Mouse (Mus musculus): ENCODE data around the gene Abhd4. TPM values are rescaled to one million over a fixed set of nuclear protein-coding genes. Genes with fewer than 3 reads are reported as not detected.

Gene Abhd4
- total and polyA plus RNA-seq, 2 experiments: 22.1 to 38.4 TPM

DNA sequence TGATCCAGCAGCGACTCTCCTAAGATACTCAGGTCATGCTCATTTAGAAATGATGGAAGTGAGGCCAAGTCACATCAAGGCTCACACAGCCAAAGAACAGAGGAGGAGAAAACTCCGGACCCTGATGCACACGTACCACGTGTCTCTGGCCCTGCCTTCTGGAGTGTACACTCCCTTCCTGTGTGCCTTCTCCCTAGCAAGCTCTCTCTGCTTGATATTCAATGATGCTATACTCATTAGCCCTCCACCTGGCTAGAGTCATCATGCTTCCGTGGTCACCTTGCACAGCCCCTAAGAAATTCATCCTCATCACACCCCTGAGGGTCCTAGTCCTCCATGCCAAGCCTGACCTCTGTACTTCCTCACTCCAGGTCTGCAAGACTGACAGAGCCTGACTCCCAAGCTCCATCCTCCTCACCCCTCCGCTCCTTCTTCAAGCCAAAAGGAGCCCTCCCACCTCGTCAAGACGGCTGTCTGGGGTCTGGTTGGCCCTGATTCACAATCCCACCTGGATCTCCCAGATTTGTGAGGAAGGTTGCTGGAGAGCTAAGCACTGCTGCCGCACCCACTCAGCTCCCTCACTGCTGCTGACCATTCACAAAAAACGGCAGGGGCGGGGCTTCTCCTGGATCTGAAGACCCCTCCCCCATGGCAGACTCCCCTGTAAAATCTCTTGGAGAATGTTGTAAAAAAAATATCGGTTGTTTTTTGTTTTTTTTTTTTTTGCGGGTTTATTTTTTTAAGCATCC lies 30.5 kb upstream of the Abhd4 start:
- WGBS: 65% methylated on average over 13 of the region's 13 CpGs
- Histone ChIP-seq H3K9ac (ENCODE audit: low read depth, low read length) (no peak overlapping the region), H3K4me3 (ENCODE audit: insufficient read depth, low read depth, low read length) (no peak overlapping the region), H3K27me3 (ENCODE audit: control insufficient read depth, insufficient read depth, low read length) (no peaks in the 10 kb centered on the region), H3K27ac (replicated peaks; ENCODE audit: insufficient read depth, low read depth, low read length) (no peak overlapping the region), H3K79me2 (ENCODE audit: control insufficient read depth, insufficient read depth, low read length) (no peaks in the 10 kb centered on the region), H3K36me3 (ENCODE audit: control insufficient read depth, insufficient read depth, low read length) (no peaks in the 10 kb centered on the region), H3K4me1 (ENCODE audit: control insufficient read depth, insufficient read depth, low read length) (peaks cover 3% of the 10 kb centered on the region; the same call in 1 of the 2 replicates)
- TF ChIP-seq POLR2A (IDR thresholded peaks at IDR 0.05; ENCODE audit: extremely low read depth, insufficient read depth, low read length): no peak
- TF ChIP-seq CTCF (IDR thresholded peaks at IDR 0.05; ENCODE audit: low read depth, low read length): no peak
- DNase-seq (ENCODE audit: extremely low read depth, low read depth, low spot score): no peak

GRCm38 (mm10) chr14:54224064-54224417 lies 29.9 kb upstream of the Abhd4 start:
- 96% methylated on average over 5 of the region's 5 CpGs for WGBS
- no peaks in the 10 kb centered on the region for H3K79me2 ChIP-seq (ENCODE audit: control insufficient read depth, insufficient read depth, low read length)
- no peak overlapping the region for H3K9ac ChIP-seq (ENCODE audit: low read depth, low read length)
- peaks cover 3% of the 10 kb centered on the region; the same call in 1 of the 2 replicates for H3K4me1 ChIP-seq (ENCODE audit: control insufficient read depth, insufficient read depth, low read length)
- no peak for TF ChIP-seq POLR2A (IDR thresholded peaks at IDR 0.05; ENCODE audit: extremely low read depth, insufficient read depth, low read length)
- TF ChIP-seq CTCF (IDR thresholded peaks at IDR 0.05; ENCODE audit: low read depth, low read length): no peak
- H3K27me3 ChIP-seq (ENCODE audit: control insufficient read depth, insufficient read depth, low read length): no peaks in the 10 kb centered on the region
- H3K27ac ChIP-seq (replicated peaks; ENCODE audit: insufficient read depth, low read depth, low read length): no peak overlapping the region
- H3K36me3 ChIP-seq (ENCODE audit: control insufficient read depth, insufficient read depth, low read length): no peaks in the 10 kb centered on the region
- H3K4me3 ChIP-seq (ENCODE audit: insufficient read depth, low read depth, low read length): no peak overlapping the region
- no peak for DNase-seq (ENCODE audit: extremely low read depth, low read depth, low spot score)

DNA sequence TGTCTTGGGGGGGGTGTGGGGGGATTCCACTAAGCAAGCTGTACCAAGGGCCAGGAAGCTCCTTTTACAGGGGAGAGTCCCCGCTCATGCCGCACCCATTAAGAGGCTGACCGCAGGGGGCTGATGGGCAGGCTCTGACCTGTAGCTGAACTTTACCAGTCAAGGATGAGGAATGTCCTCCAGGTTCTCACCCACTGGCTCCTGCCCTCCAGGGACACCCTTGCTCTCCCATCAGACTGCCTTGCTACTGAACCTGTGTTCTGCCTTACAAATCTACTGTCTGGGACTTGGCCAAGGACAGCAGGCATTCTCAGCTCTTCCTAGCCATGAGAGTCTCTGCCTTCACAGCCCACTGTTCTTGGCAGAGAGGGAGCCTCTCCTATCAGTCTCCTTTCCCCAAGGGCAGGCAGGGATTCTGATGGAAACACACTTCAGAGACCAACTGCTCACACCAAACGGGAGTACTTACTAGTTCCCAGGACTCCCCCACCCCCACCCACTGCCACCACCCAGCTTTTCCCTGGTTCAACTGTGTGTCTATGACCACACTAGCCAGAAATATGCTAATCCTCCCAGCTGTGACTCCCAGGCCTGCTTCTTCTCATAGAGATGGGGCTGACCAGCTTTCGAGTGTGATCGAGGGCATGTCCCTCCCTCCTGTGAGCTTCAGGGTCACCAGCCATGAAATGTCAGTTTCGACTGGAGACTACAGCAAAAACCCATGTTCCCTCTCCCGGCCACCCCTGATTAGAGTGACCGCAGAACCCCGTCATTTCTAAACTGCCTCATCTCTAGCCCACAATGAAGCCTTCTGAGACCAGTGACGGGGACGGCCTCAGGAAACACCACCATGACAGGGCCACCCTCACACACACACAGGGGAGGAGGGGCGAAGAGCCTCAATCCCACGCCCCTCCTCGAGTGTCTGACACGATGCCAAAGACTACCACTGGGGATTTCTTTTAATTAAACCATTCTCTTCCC lies 29.2 kb upstream of the Abhd4 start:
- Histone ChIP-seq H3K27ac (replicated peaks; ENCODE audit: insufficient read depth, low read depth, low read length) (no peak overlapping the region), H3K9ac (ENCODE audit: low read depth, low read length) (no peak overlapping the region), H3K4me1 (ENCODE audit: control insufficient read depth, insufficient read depth, low read length) (peaks cover 3% of the 10 kb centered on the region; the same call in 1 of the 2 replicates), H3K79me2 (ENCODE audit: control insufficient read depth, insufficient read depth, low read length) (no peaks in the 10 kb centered on the region), H3K4me3 (ENCODE audit: insufficient read depth, low read depth, low read length) (no peak overlapping the region), H3K27me3 (ENCODE audit: control insufficient read depth, insufficient read depth, low read length) (no peaks in the 10 kb centered on the region), H3K36me3 (ENCODE audit: control insufficient read depth, insufficient read depth, low read length) (no peaks in the 10 kb centered on the region)
- DNase-seq (ENCODE audit: extremely low read depth, low read depth, low spot score): no peak
- no peak for TF ChIP-seq CTCF (IDR thresholded peaks at IDR 0.05; ENCODE audit: low read depth, low read length)
- no peak for TF ChIP-seq POLR2A (IDR thresholded peaks at IDR 0.05; ENCODE audit: extremely low read depth, insufficient read depth, low read length)
- 82% methylated on average over 16 of the region's 16 CpGs for WGBS

GRCm38 (mm10) chr14:54225725-54226124 lies 28.3 kb upstream of the Abhd4 start:
- DNase-seq (ENCODE audit: extremely low read depth, low read depth, low spot score): no peak
- no peaks in the 10 kb centered on the region for H3K36me3 ChIP-seq (ENCODE audit: control insufficient read depth, insufficient read depth, low read length)
- no peak overlapping the region for H3K4me3 ChIP-seq (ENCODE audit: insufficient read depth, low read depth, low read length)
- H3K27ac ChIP-seq (replicated peaks; ENCODE audit: insufficient read depth, low read depth, low read length): no peak overlapping the region
- peaks cover 3% of the 10 kb centered on the region; the same call in 1 of the 2 replicates for H3K4me1 ChIP-seq (ENCODE audit: control insufficient read depth, insufficient read depth, low read length)
- WGBS: 92% methylated on average over 11 of the region's 11 CpGs
- H3K9ac ChIP-seq (ENCODE audit: low read depth, low read length): no peak overlapping the region
- H3K79me2 ChIP-seq (ENCODE audit: control insufficient read depth, insufficient read depth, low read length): no peaks in the 10 kb centered on the region
- no peak for TF ChIP-seq CTCF (IDR thresholded peaks at IDR 0.05; ENCODE audit: low read depth, low read length)
- no peak for TF ChIP-seq POLR2A (IDR thresholded peaks at IDR 0.05; ENCODE audit: extremely low read depth, insufficient read depth, low read length)
- H3K27me3 ChIP-seq (ENCODE audit: control insufficient read depth, insufficient read depth, low read length): no peaks in the 10 kb centered on the region

- peak overlapping the region; percentile 23; the same call in 1 of the 2 replicates for H3K4me3 ChIP-seq (ENCODE audit: insufficient read depth, low read depth, low read length)
- H3K27ac ChIP-seq (replicated peaks; ENCODE audit: insufficient read depth, low read depth, low read length): no peak overlapping the region
- peaks cover 3% of the 10 kb centered on the region; the same call in 1 of the 2 replicates for H3K4me1 ChIP-seq (ENCODE audit: control insufficient read depth, insufficient read depth, low read length)
- TF ChIP-seq POLR2A (IDR thresholded peaks at IDR 0.05; ENCODE audit: extremely low read depth, insufficient read depth, low read length) (no peak), CTCF (IDR thresholded peaks at IDR 0.05; ENCODE audit: low read depth, low read length) (no peak)
- 17% methylated on average over 16 of the region's 16 CpGs for WGBS
- peak; percentile 65 for DNase-seq (ENCODE audit: extremely low read depth, low read depth, low spot score)
- peak overlapping the region; percentile 26; the same call in 1 of the 2 replicates for H3K9ac ChIP-seq (ENCODE audit: low read depth, low read length)
- no peaks in the 10 kb centered on the region for H3K79me2 ChIP-seq (ENCODE audit: control insufficient read depth, insufficient read depth, low read length)
- no peaks in the 10 kb centered on the region for H3K36me3 ChIP-seq (ENCODE audit: control insufficient read depth, insufficient read depth, low read length)
- no peaks in the 10 kb centered on the region for H3K27me3 ChIP-seq (ENCODE audit: control insufficient read depth, insufficient read depth, low read length)
These were observed 26.8 kb upstream of the Abhd4 start for GRCm38 (mm10) chr14:54226911-54227811.
